In genomic region chr3:51612398-51613356, GRCm38 (mm10) we compare ENCODE assay signal across 18 mouse cellular contexts. TPM values are rescaled to one million over a fixed set of nuclear protein-coding genes. Genes with fewer than 3 reads are reported as not detected.
A peak's percentile ranks its signal among the peaks of the same experiment; 100 is the strongest.
DNase-seq lines count a peak whose midpoint lies in the region; ATAC-seq lines count a peak whose summit lies in the region.
"Had no signal": no experiment of that assay in that cellular context is flagged by ENCODE, and none has a peak within 500 bp of the region (broad histone marks: within the 10 kb centered on the region; RNA-seq: fewer than 3 reads in every experiment).

No protein-coding gene starts in this region.

- H3K9ac ChIP-seq in heart, embryonic 12.5 days = no peak overlapping the region
- H3K9ac ChIP-seq: hindbrain, embryonic 15.5 days; limb, embryonic 15.5 days; midbrain, embryonic 15.5 days; neural tube, embryonic 13.5 days had no signal

- ATAC-seq in heart, embryonic 12.5 days (ENCODE audit: insufficient number of reproducible peaks, low FRiP score) = no peak
- no peak for ATAC-seq in megakaryocyte, adult 5-6 weeks (ENCODE audit: poor library complexity, severe bottlenecking)
- peak; percentile 50 for ATAC-seq in megakaryocyte-erythroid progenitor cell, adult 5-6 weeks (replicated peaks; ENCODE audit: low FRiP score, low TSS enrichment, poor library complexity, severe bottlenecking)
- ATAC-seq: midbrain, embryonic 15.5 days had no signal

- no peaks in the 10 kb centered on the region for H3K27me3 ChIP-seq in heart, embryonic 12.5 days (replicated peaks)
- no peaks in the 10 kb centered on the region for H3K27me3 ChIP-seq in megakaryocyte, embryonic 14.5 days (replicated peaks)
- H3K27me3 ChIP-seq: hindbrain, embryonic 15.5 days; limb, embryonic 15.5 days; midbrain, embryonic 15.5 days; neural tube, embryonic 13.5 days had no signal

- WGBS in heart, embryonic 12.5 days = 75% methylated on average over 10 of the region's 10 CpGs

- H3K9me3 ChIP-seq in heart, embryonic 12.5 days (replicated peaks) = peaks cover 5% of the 10 kb centered on the region
- peaks cover 11% of the 10 kb centered on the region for H3K9me3 ChIP-seq in megakaryocyte, embryonic 14.5 days
- H3K9me3 ChIP-seq: hindbrain, embryonic 15.5 days; limb, embryonic 15.5 days; midbrain, embryonic 15.5 days; neural tube, embryonic 13.5 days had no signal

- H3K4me3 ChIP-seq in heart, embryonic 12.5 days = no peak overlapping the region
- H3K4me3 ChIP-seq in megakaryocyte, embryonic 14.5 days (replicated peaks) = peak overlapping the region; percentile 74
- H3K4me3 ChIP-seq: hindbrain, embryonic 15.5 days; layer of hippocampus, adult 2 months; limb, embryonic 15.5 days; midbrain, embryonic 15.5 days; myocyte; neural tube, embryonic 13.5 days had no signal

- H3K4me2 ChIP-seq in heart, embryonic 12.5 days = 0 out of 2 replicates have a peak overlapping the region, but pooled peaks have one; percentile 19
- H3K4me2 ChIP-seq: heart, embryonic 11.5 days; hindbrain, embryonic 15.5 days; limb, embryonic 15.5 days; midbrain, embryonic 15.5 days; neural tube, embryonic 13.5 days had no signal

- no peak overlapping the region for H3K27ac ChIP-seq in heart, embryonic 12.5 days (ENCODE audit: poor library complexity, severe bottlenecking)
- H3K27ac ChIP-seq: hindbrain, embryonic 15.5 days; layer of hippocampus, adult 2 months; limb, embryonic 15.5 days; macrophage; midbrain, embryonic 15.5 days; neural tube, embryonic 13.5 days had no signal

- peak; percentile 41 to 42 for DNase-seq in cerebellum, postnatal 10 days
- DNase-seq in cerebellum, postnatal 14 days = no peak
- no peak for DNase-seq in heart, adult 18-20 months
- DNase-seq in kidney, adult 9 months = no peak

- no peaks in the 10 kb centered on the region for H3K36me3 ChIP-seq in heart, embryonic 12.5 days
- no peaks in the 10 kb centered on the region for H3K36me3 ChIP-seq in megakaryocyte, embryonic 14.5 days (replicated peaks; ENCODE audit: low read length)
- H3K36me3 ChIP-seq: hindbrain, embryonic 15.5 days; limb, embryonic 15.5 days; midbrain, embryonic 15.5 days; neural tube, embryonic 13.5 days had no signal

- H3K4me1 ChIP-seq in heart, embryonic 12.5 days (replicated peaks) = peaks cover 10% of the 10 kb centered on the region
- peaks cover 44% of the 10 kb centered on the region for H3K4me1 ChIP-seq in megakaryocyte, embryonic 14.5 days
- H3K4me1 ChIP-seq: midbrain, embryonic 15.5 days had no signal

RNA-seq across cellular contexts. Expression of gene Mgst2, which starts 47.5 kb away (rescaled TPM):
- polyA plus RNA-seq in heart, embryonic 12.5 days (2016; fragmentation: Nextera tagmentation; extraction: Ambion mirVana) = 1.2 and 2.5 TPM in 2 replicates
- total RNA-seq in heart, adult 18-20 months (2021) = 1 to 10 TPM in 1 of 2 experiments, under 1 TPM in 1; 0.65 to 2.5 TPM
- polyA plus RNA-seq in megakaryocyte, embryonic 14.5 days (2012; ENCODE audit: insufficient read depth, low replicate concordance) = 1.1 TPM in 1 of 2 replicates, not detected in the other
- total RNA-seq in megakaryocyte, adult 5-6 weeks (2015) = 66.9 and 85.5 TPM in 2 replicates
- total RNA-seq in megakaryocyte, adult 5-6 weeks (2017) = 38.3 and 40.8 TPM in 2 replicates
- total RNA-seq in megakaryocyte-erythroid progenitor cell, adult 5-6 weeks (2014; fragmentation: Nextera tagmentation) = 8.3 and 8.9 TPM in 2 replicates
- total RNA-seq in megakaryocyte-erythroid progenitor cell, adult 5-6 weeks (2017) = 0.19 and 0.66 TPM in 2 replicates
- total RNA-seq: layer of hippocampus, adult 2 months; left cerebral cortex, adult 18-20 months; left cerebral cortex, postnatal 25 days had no signal

RNA-seq across cellular contexts. Expression of gene Setd7, which starts 52.0 kb away (rescaled TPM):
- polyA plus RNA-seq in heart, embryonic 12.5 days (2016; fragmentation: Nextera tagmentation; extraction: Ambion mirVana) = 3.6 and 4.1 TPM in 2 replicates
- total RNA-seq in heart, adult 18-20 months (2021) = 10 to 100 TPM; 46.0 to 53.0 TPM
- polyA plus RNA-seq in megakaryocyte, embryonic 14.5 days (2012; ENCODE audit: insufficient read depth, low replicate concordance) = 4.2 and 5.0 TPM in 2 replicates
- total RNA-seq in megakaryocyte, adult 5-6 weeks (2015) = 20.5 and 21.7 TPM in 2 replicates
- 15.0 and 23.1 TPM in 2 replicates for total RNA-seq in megakaryocyte, adult 5-6 weeks (2017)
- 15.9 and 34.5 TPM in 2 replicates for total RNA-seq in megakaryocyte-erythroid progenitor cell, adult 5-6 weeks (2014; fragmentation: Nextera tagmentation)
- total RNA-seq in megakaryocyte-erythroid progenitor cell, adult 5-6 weeks (2017) = 12.5 and 19.3 TPM in 2 replicates

Comparison
In these comparisons a context has a peak if more than half of its experiments do, and no peak if none do; other contexts are left out.
1. DNase-seq: peak in cerebellum, postnatal 10 days (2 of 2); none in cerebellum, postnatal 14 days (0 of 2), heart, adult 18-20 months (0 of 2) and kidney, adult 9 months (single experiment).